Mouse (Mus musculus): ENCODE results near the gene Il2rg.

Gene Il2rg

GRCm38 (mm10) chrX:101260441-101261325 is 7.4 kb downstream of the Il2rg start:
- DNase-seq (ENCODE audit: extremely low spot score) = peak; percentile 72

- no peak for DNase-seq (ENCODE audit: extremely low spot score)
Measured at GRCm38 (mm10) chrX:101256603-101257002, 11.5 kb downstream of the Il2rg start.

GRCm38 (mm10) chrX:101254740-101255139 is 13.3 kb downstream of the Il2rg start:
- no peak for DNase-seq (ENCODE audit: extremely low spot score)

GRCm38 (mm10) chrX:101253952-101254729 is 13.9 kb downstream of the Il2rg start, which contains the start of gene Foxo4:
Foxo4 (plus strand) TSS chrX:101254528.
- DNase-seq (ENCODE audit: extremely low spot score) = peak; percentile 82

GRCm38 (mm10) chrX:101245011-101245410 is 23.0 kb downstream of the Il2rg start:
- no peak for DNase-seq (ENCODE audit: extremely low spot score)

- no peak for DNase-seq (ENCODE audit: extremely low spot score)
Measured at GRCm38 (mm10) chrX:101222796-101223162, 45.3 kb downstream of the Il2rg start.

- DNase-seq (ENCODE audit: extremely low spot score) = peak; percentile 87
Measured at GRCm38 (mm10) chrX:101221834-101222795, 45.9 kb downstream of the Il2rg start, which contains the start of gene Snx12. Snx12 (minus strand) TSS chrX:101222563.
